ENCODE assay signal across 14 mouse cellular contexts in the genomic region with DNA sequence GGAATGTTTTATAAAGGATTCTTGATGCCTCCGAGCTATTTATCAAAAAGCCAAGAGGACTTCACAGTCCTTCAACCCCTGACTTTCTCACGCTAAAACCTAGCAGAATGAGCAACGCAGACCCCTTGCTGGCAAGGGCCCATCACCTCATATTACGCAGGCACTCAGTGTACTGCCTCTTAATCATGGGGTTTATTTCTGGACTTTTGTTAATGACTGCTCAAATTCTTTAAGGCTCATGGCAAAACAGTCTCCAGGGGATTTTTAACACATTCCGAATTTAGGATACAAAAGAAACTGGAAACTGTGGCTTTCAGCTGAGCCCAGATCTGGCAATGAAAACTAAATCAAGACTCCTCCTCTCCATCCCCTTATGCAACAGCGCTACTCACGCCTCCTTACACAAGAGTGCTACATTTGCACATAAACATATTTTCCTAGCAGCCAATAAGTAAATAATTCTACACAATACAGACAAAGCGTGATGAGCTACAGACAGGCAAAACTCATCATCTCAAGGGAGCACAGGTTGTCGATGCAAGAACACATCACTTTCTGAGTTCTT.
"Had no signal": no experiment of that assay in that cellular context is flagged by ENCODE, and none has a peak within 500 bp of the region (broad histone marks: within the 10 kb centered on the region; RNA-seq: fewer than 3 reads in every experiment).

No protein-coding gene starts in this region.

- H3K9me3 ChIP-seq: limb, embryonic 12.5 days; liver, embryonic 15.5 days; lung, embryonic 15.5 days; midbrain, embryonic 15.5 days; neural tube, embryonic 13.5 days had no signal

- H3K4me3 ChIP-seq: left cerebral cortex, adult 2 months; limb, embryonic 12.5 days; liver, embryonic 15.5 days; lung, embryonic 15.5 days; megakaryocyte, embryonic 14.5 days; midbrain, embryonic 15.5 days; neural tube, embryonic 13.5 days had no signal

- H3K27me3 ChIP-seq: limb, embryonic 12.5 days; liver, embryonic 15.5 days; lung, embryonic 15.5 days; megakaryocyte, embryonic 14.5 days; midbrain, embryonic 15.5 days; neural tube, embryonic 13.5 days had no signal

- H3K4me2 ChIP-seq: limb, embryonic 12.5 days; liver, embryonic 11.5 days; liver, embryonic 15.5 days; lung, embryonic 15.5 days; midbrain, embryonic 11.5 days; midbrain, embryonic 15.5 days; neural tube, embryonic 13.5 days had no signal

- DNase-seq: kidney, adult 18-20 months; kidney, postnatal 14 days; retina, postnatal 1 day; thymus, postnatal 36 days had no signal

- H3K9ac ChIP-seq: limb, embryonic 12.5 days; liver, embryonic 15.5 days; lung, embryonic 15.5 days; midbrain, embryonic 15.5 days; neural tube, embryonic 13.5 days had no signal

- ATAC-seq: midbrain, embryonic 15.5 days had no signal

- H3K4me1 ChIP-seq: liver, embryonic 15.5 days; megakaryocyte, embryonic 14.5 days; midbrain, embryonic 15.5 days had no signal

- H3K27ac ChIP-seq: left cerebral cortex, adult 2 months; limb, embryonic 12.5 days; liver, embryonic 15.5 days; lung, embryonic 15.5 days; macrophage; midbrain, embryonic 15.5 days; neural tube, embryonic 13.5 days had no signal

- H3K36me3 ChIP-seq: limb, embryonic 12.5 days; liver, embryonic 15.5 days; lung, embryonic 15.5 days; midbrain, embryonic 15.5 days; neural tube, embryonic 13.5 days had no signal
